Mouse (Mus musculus): ENCODE data around the gene Phyhd1. TPM values are rescaled to one million over a fixed set of nuclear protein-coding genes. Genes with fewer than 3 reads are reported as not detected.

Gene Phyhd1
- total RNA-seq, 2 experiments from 2014 or later, result 0.35 to 2.8 TPM

GRCm38 (mm10) chr2:30281651-30282050 is 15.6 kb downstream of the Phyhd1 start:
- no peak for ATAC-seq (replicated peaks; ENCODE audit: poor library complexity)

GRCm38 (mm10) chr2:30283193-30283592 is 17.2 kb downstream of the Phyhd1 start:
- ATAC-seq (replicated peaks; ENCODE audit: poor library complexity), result no peak

- ATAC-seq (replicated peaks; ENCODE audit: poor library complexity), result no peak
These were observed 19.0 kb downstream of the Phyhd1 start for GRCm38 (mm10) chr2:30285004-30285403.

- ATAC-seq (replicated peaks; ENCODE audit: poor library complexity), result peak; percentile 36
These were observed 19.6 kb downstream of the Phyhd1 start for GRCm38 (mm10) chr2:30285416-30286181.

GRCm38 (mm10) chr2:30286192-30287026 is 20.4 kb downstream of the Phyhd1 start, which contains the start of the genes Dolk and Nup188:
Gene Dolk, minus strand, starts transcription at chr2:30286334.
Gene Nup188, plus strand, starts transcription at chr2:30286397.
- peak; percentile 93 for ATAC-seq (replicated peaks; ENCODE audit: poor library complexity)

GRCm38 (mm10) chr2:30287027-30287373 is 21.0 kb downstream of the Phyhd1 start:
- ATAC-seq (replicated peaks; ENCODE audit: poor library complexity), result peak; percentile 24; the same call in 1 of the 2 replicates

GRCm38 (mm10) chr2:30299525-30299924 is 33.5 kb downstream of the Phyhd1 start:
- ATAC-seq (replicated peaks; ENCODE audit: poor library complexity), result no peak

- ATAC-seq (replicated peaks; ENCODE audit: poor library complexity), result no peak
These were observed 34.0 kb downstream of the Phyhd1 start for GRCm38 (mm10) chr2:30299966-30300365.

- ATAC-seq (replicated peaks; ENCODE audit: poor library complexity), result no peak
These were observed 40.1 kb downstream of the Phyhd1 start for GRCm38 (mm10) chr2:30306087-30306486.

- ATAC-seq (replicated peaks; ENCODE audit: poor library complexity), result peak; percentile 93
These were observed 43.3 kb downstream of the Phyhd1 start for GRCm38 (mm10) chr2:30309351-30309750.

- no peak for ATAC-seq (replicated peaks; ENCODE audit: poor library complexity)
These were observed 45.5 kb downstream of the Phyhd1 start for GRCm38 (mm10) chr2:30311481-30311880.

- ATAC-seq (replicated peaks; ENCODE audit: poor library complexity), result peak; percentile 65
These were observed 50.1 kb downstream of the Phyhd1 start for GRCm38 (mm10) chr2:30316136-30316535.

- no peak for ATAC-seq (replicated peaks; ENCODE audit: poor library complexity)
These were observed 51.0 kb downstream of the Phyhd1 start for GRCm38 (mm10) chr2:30316955-30317354.

- no peak for ATAC-seq (replicated peaks; ENCODE audit: poor library complexity)
These were observed 53.3 kb downstream of the Phyhd1 start for GRCm38 (mm10) chr2:30319260-30319659.

- no peak for ATAC-seq (replicated peaks; ENCODE audit: poor library complexity)
These were observed 57.1 kb downstream of the Phyhd1 start for GRCm38 (mm10) chr2:30323111-30323510.

- ATAC-seq (replicated peaks; ENCODE audit: poor library complexity), result no peak
These were observed 59.3 kb downstream of the Phyhd1 start for GRCm38 (mm10) chr2:30325296-30325695.

GRCm38 (mm10) chr2:30327276-30327675 is 61.3 kb downstream of the Phyhd1 start:
- ATAC-seq (replicated peaks; ENCODE audit: poor library complexity), result no peak

- ATAC-seq (replicated peaks; ENCODE audit: poor library complexity), result no peak
These were observed 62.8 kb downstream of the Phyhd1 start for GRCm38 (mm10) chr2:30328791-30329190.

Measured in megakaryocyte progenitor cell, adult 5-6 weeks (primary cell).